12 mouse cellular contexts compared by ENCODE assay signal in genomic region chr4:84672181-84672791, GRCm38 (mm10). TPM values are rescaled to one million over a fixed set of nuclear protein-coding genes. Genes with fewer than 3 reads are reported as not detected.
DNase-seq lines count a peak whose midpoint lies in the region; ATAC-seq and TF ChIP-seq lines count a peak whose summit lies in the region.
"Had no signal": no experiment of that assay in that cellular context is flagged by ENCODE, and none has a peak within 500 bp of the region (broad histone marks: within the 10 kb centered on the region; RNA-seq: fewer than 3 reads in every experiment).

No protein-coding gene starts in this region.

- no peaks in the 10 kb centered on the region for H3K27me3 ChIP-seq in C2C12 (ENCODE audit: control insufficient read depth, insufficient read depth, insufficient read length)
- H3K27me3 ChIP-seq in hindbrain, embryonic 14.5 days (ENCODE audit: control insufficient read depth, insufficient read depth, low read length), result peaks cover 75% of the 10 kb centered on the region
- H3K27me3 ChIP-seq in midbrain, embryonic 13.5 days, result peaks cover 79% of the 10 kb centered on the region

- no peak for TF ChIP-seq CTCF in gastrocnemius, adult 2 months (IDR thresholded peaks at IDR 0.05)
- TF ChIP-seq CTCF in C2C12 (IDR thresholded peaks at IDR 0.05; ENCODE audit: control insufficient read depth, insufficient read depth, insufficient read length), result no peak

- H3K9ac ChIP-seq in hindbrain, embryonic 14.5 days, result no peak overlapping the region
- H3K9ac ChIP-seq in midbrain, embryonic 13.5 days (replicated peaks), result no peak overlapping the region
- H3K9ac ChIP-seq: forebrain, postnatal 0 days had no signal

- no peaks in the 10 kb centered on the region for H3K9me3 ChIP-seq in hindbrain, embryonic 14.5 days (ENCODE audit: control insufficient read depth, low read length)
- no peaks in the 10 kb centered on the region for H3K9me3 ChIP-seq in midbrain, embryonic 13.5 days

- no peaks in the 10 kb centered on the region; the same call in 1 of the 2 replicates for H3K4me1 ChIP-seq in hindbrain, embryonic 14.5 days (replicated peaks; ENCODE audit: control insufficient read depth, insufficient read depth, low read length)
- H3K4me1 ChIP-seq in midbrain, embryonic 13.5 days (replicated peaks), result peaks cover 37% of the 10 kb centered on the region

- H3ac ChIP-seq in C2C12 (ENCODE audit: control insufficient read depth, insufficient read length, low read depth), result no peak overlapping the region

- H3K4me3 ChIP-seq in gastrocnemius, adult 2 months, result peak overlapping the region; percentile 86
- H3K4me3 ChIP-seq in C2C12 (ENCODE audit: insufficient read depth, poor library complexity, severe bottlenecking), result no peak overlapping the region
- no peak overlapping the region for H3K4me3 ChIP-seq in hindbrain, embryonic 14.5 days (replicated peaks; ENCODE audit: low read length)
- peak overlapping the region; percentile 12; the same call in 1 of the 2 replicates for H3K4me3 ChIP-seq in midbrain, embryonic 13.5 days (replicated peaks)

- intact Hi-C loops in gastrocnemius, adult 2 months (cut with DNase I), result loop anchor here (10.0 kb wide), 1 partner anchor 607 kb away; no protein-coding TSS in a partner anchor

- H3K79me3 ChIP-seq in C2C12 (ENCODE audit: low read depth), result peaks cover 4% of the 10 kb centered on the region

- DNase-seq in gastrocnemius, adult 2 months, result no peak
- no peak for DNase-seq in gastrocnemius, adult 8-10 months (ENCODE audit: low spot score in 2 of 2)
- no peak for DNase-seq in hindbrain, embryonic 14.5 days (ENCODE audit: low spot score)
- no peak for DNase-seq in spleen, adult 18-20 months
- DNase-seq in cerebellum, adult 9-11 months, result no peak
- no peak for DNase-seq in MN1 (ENCODE audit: low spot score)
- DNase-seq: forebrain, postnatal 0 days; right cerebral cortex, postnatal 4 days had no signal

- ATAC-seq in hindbrain, embryonic 14.5 days (ENCODE audit: low FRiP score), result no peak
- no peak for ATAC-seq in midbrain, embryonic 13.5 days
- ATAC-seq: forebrain, postnatal 0 days; inflammation-experienced regulatory T-cells, adult 6 months had no signal

- 21% methylated on average over 14 of the region's 14 CpGs for WGBS in hindbrain, embryonic 14.5 days
- 18% methylated on average over 14 of the region's 14 CpGs for WGBS in midbrain, embryonic 13.5 days

- H3K27ac ChIP-seq in gastrocnemius, adult 2 months, result peak overlapping the region; percentile 90
- H3K27ac ChIP-seq in hindbrain, embryonic 14.5 days, result no peak overlapping the region
- H3K27ac ChIP-seq in midbrain, embryonic 13.5 days, result no peak overlapping the region
- H3K27ac ChIP-seq: macrophage had no signal

- peaks cover 22% of the 10 kb centered on the region for H3K79me2 ChIP-seq in C2C12 (ENCODE audit: control insufficient read depth, insufficient read depth)

- no peaks in the 10 kb centered on the region for H3K36me3 ChIP-seq in C2C12 (ENCODE audit: control insufficient read depth, insufficient read depth)
- no peaks in the 10 kb centered on the region for H3K36me3 ChIP-seq in hindbrain, embryonic 14.5 days (replicated peaks; ENCODE audit: control insufficient read depth, insufficient read depth)
- H3K36me3 ChIP-seq in midbrain, embryonic 13.5 days, result no peaks in the 10 kb centered on the region

- H3K4me2 ChIP-seq in hindbrain, embryonic 14.5 days (replicated peaks), result peak overlapping the region; percentile 99
- H3K4me2 ChIP-seq in midbrain, embryonic 13.5 days (replicated peaks), result peak overlapping the region; percentile 34

TF ChIP-seq in C2C12, 6 proteins besides CTCF, POLR2A, EP300 and RAD21:
- TF ChIP-seq MAX (IDR thresholded peaks at IDR 0.05) (no peak), FOSL1 (IDR thresholded peaks at IDR 0.05; ENCODE audit: insufficient read depth, low read length, poor library complexity, severe bottlenecking) (no peak), USF1 (IDR thresholded peaks at IDR 0.05; ENCODE audit: low read depth) (no peak), CEBPB (IDR thresholded peaks at IDR 0.05; ENCODE audit: low read depth) (peak; percentile 73)

RNA-seq across cellular contexts. Expression of gene Bnc2, which starts 2.8 kb away (rescaled TPM):
- 1 to 10 TPM; 2.8 to 8.7 TPM for total RNA-seq in gastrocnemius, adult 2 months (2021)
- 10 to 100 TPM in 2 of 4 experiments, 1 to 10 TPM in 2; 6.2 to 17.1 (median 8.5) TPM for total RNA-seq in gastrocnemius, adult 8-10 months (2022)
- 4.5 TPM for polyA plus RNA-seq in C2C12 (2012; fragmentation: generic; extraction: Trizol)
- 10.0 and 12.0 TPM in 2 replicates for polyA plus RNA-seq in hindbrain, embryonic 14.5 days (2014; fragmentation: Nextera tagmentation; extraction: Ambion mirVana)
- 18.7 and 19.4 TPM in 2 replicates for polyA plus RNA-seq in midbrain, embryonic 13.5 days (2015; fragmentation: Nextera tagmentation; extraction: Ambion mirVana)
- polyA plus RNA-seq: inflammation-experienced regulatory T-cells, adult 6 months had no signal

Comparison
In these comparisons a context has a peak if more than half of its experiments do, and no peak if none do; other contexts are left out.
1. H3K4me3 ChIP-seq: peak in gastrocnemius, adult 2 months (single experiment) and midbrain, embryonic 13.5 days (single experiment); none in C2C12 (single experiment) and hindbrain, embryonic 14.5 days (single experiment).